Mouse (Mus musculus) heart, embryonic 10.5 days (tissue): ENCODE data around the gene Exoc4. TPM values are rescaled to one million over a fixed set of nuclear protein-coding genes. Genes with fewer than 3 reads are reported as not detected.

Source experiments
- DNase-seq: peaks from one replicate; pipeline ENCODE4 v3.0.0-alpha.2; 2017; ENCODE audit warnings: low spot score
- H3K27ac ChIP-seq: fragments of 300-500 bp; sonication (generic); 2 replicates; pipeline ENCODE4 v1.5.1; 2016; ENCODE audit warnings: mild to moderate bottlenecking
- H3K27me3 ChIP-seq: fragments of 300-500 bp; sonication (generic); 2 replicates; pipeline ENCODE4 v1.6.1; 2016; ENCODE audit warnings: mild to moderate bottlenecking; ENCODE audit not compliant: poor library complexity, insufficient read depth, severe bottlenecking
- H3K36me3 ChIP-seq: fragments of 300-500 bp; sonication (generic); 2 replicates; pipeline ENCODE4 v1.6.1; 2016; ENCODE audit warnings: mild to moderate bottlenecking, moderate library complexity
- H3K4me1 ChIP-seq: fragments of 300-500 bp; sonication (generic); 2 replicates; pipeline ENCODE4 v1.6.1; 2016; ENCODE audit warnings: mild to moderate bottlenecking
- H3K4me3 ChIP-seq: fragments of 300-500 bp; sonication (generic); 2 replicates; pipeline ENCODE4 v1.5.1; 2016; ENCODE audit warnings: mild to moderate bottlenecking, moderate library complexity
- H3K9me3 ChIP-seq: fragments of 300-500 bp; sonication (generic); 2 replicates; pipeline ENCODE4 v1.6.1; 2016; ENCODE audit warnings: mild to moderate bottlenecking, moderate library complexity
- WGBS: fragments of 180-500 bp; shearing (Covaris S2); methylation state at CpG from one replicate; pipeline ENCODE4 v1.1.7; 2016; 5-methylcytosine and 5-hydroxymethylcytosine counted together
- polyA plus RNA-seq: library from polyadenylated mRNA; unstranded; fragments of >200 nt; fragmentation: Nextera tagmentation; extraction: Ambion mirVana; gene quantifications from 2 replicates; pipeline ENCODE4 v1.2.1, GENCODE M21; 2016

The Exoc4 gene
- 36.7 and 37.5 TPM in 2 replicates for polyA plus RNA-seq

- Histone ChIP-seq H3K27ac (peak within 1 kb of the TSS; percentile 96), H3K27me3 (no peaks in the 10 kb centered on the region), H3K9me3 (no peaks in the 10 kb centered on the region), H3K4me3 (peak within 1 kb of the TSS; percentile 98), H3K36me3 (no peaks in the 10 kb centered on the region), H3K4me1 (peaks cover 19% of the 10 kb centered on the region; the same call in 1 of the 2 replicates)
- DNase-seq: peak; percentile 99
- 2% methylated on average over 32 of the region's 34 CpGs for WGBS
These were observed at the start of gene Exoc4 for GRCm38 (mm10) chr6:33248894-33249758. Gene Exoc4 (plus strand): TSS chr6:33249085.

- H3K36me3 ChIP-seq: no peaks in the 10 kb centered on the region
- no peaks in the 10 kb centered on the region for H3K27me3 ChIP-seq
- WGBS: 80% methylated on average over 3 of the region's 3 CpGs
- H3K27ac ChIP-seq: no peak overlapping the region
- DNase-seq: no peak
- H3K4me1 ChIP-seq: no peaks in the 10 kb centered on the region
- H3K4me3 ChIP-seq: no peak overlapping the region
- no peaks in the 10 kb centered on the region for H3K9me3 ChIP-seq
These were observed 30.1 kb upstream of the Exoc4 start for GRCm38 (mm10) chr6:33218780-33219179.

DNA sequence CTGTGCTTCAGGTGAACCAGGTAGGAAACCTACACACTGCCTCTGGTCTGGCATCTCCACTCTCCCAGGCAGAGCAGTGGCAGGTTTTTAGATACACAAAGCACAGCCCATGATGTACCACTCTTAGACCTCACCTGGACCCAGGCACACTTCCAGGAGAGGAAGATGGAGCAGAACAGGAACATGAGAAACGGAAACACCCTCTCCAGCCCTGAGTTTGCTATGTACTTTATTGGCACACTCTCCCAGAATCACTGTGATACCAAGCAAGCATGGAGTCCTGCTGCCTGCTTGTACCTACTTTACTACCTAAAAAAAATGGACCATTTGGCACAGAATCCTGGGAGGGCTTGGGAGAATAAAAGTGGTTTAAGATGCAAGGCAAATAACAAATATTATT is 22.2 kb upstream of the Exoc4 start:
- 87% methylated on average over 1 of the region's 1 CpGs for WGBS
- Histone ChIP-seq H3K27me3 (no peaks in the 10 kb centered on the region), H3K4me1 (no peaks in the 10 kb centered on the region), H3K36me3 (no peaks in the 10 kb centered on the region), H3K27ac (no peak overlapping the region), H3K9me3 (no peaks in the 10 kb centered on the region), H3K4me3 (no peak overlapping the region)
- DNase-seq: no peak

GRCm38 (mm10) chr6:33227371-33227770 is 21.5 kb upstream of the Exoc4 start:
- 63% methylated on average over 8 of the region's 8 CpGs for WGBS
- DNase-seq: no peak

GRCm38 (mm10) chr6:33241250-33241649 is 7.6 kb upstream of the Exoc4 start:
- Histone ChIP-seq H3K4me1 (peaks cover 5% of the 10 kb centered on the region; the same call in 1 of the 2 replicates), H3K36me3 (no peaks in the 10 kb centered on the region)
- no peak for DNase-seq

More at GRCm38 (mm10) chr6:33227371-33227770, 21.5 kb upstream of the Exoc4 start:
- Histone ChIP-seq H3K4me1 (no peaks in the 10 kb centered on the region), H3K9me3 (no peaks in the 10 kb centered on the region), H3K36me3 (no peaks in the 10 kb centered on the region), H3K4me3 (no peak overlapping the region), H3K27ac (no peak overlapping the region), H3K27me3 (no peaks in the 10 kb centered on the region)

DNA sequence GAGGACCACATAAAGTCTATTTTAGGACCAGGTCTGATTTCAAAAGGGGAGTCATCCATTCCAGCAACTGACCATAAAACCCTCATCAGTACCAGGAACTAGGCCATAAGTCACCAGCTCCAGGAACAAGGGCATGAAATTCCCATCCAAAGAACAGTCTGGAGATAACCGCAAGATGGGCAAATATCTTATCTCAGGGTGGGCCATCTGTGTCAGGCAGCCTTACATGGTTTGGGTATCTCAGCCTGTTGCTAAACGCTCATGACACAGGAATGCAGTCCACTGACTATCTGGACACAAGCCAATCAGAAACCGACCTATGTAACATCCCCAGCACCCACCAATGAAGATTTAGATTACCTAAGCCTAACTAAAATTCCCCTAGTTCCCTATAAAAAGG is 4.3 kb upstream of the Exoc4 start:
- no peak overlapping the region for H3K4me3 ChIP-seq
- WGBS: 33% methylated on average over 3 of the region's 3 CpGs
- H3K27me3 ChIP-seq: no peaks in the 10 kb centered on the region
- DNase-seq: no peak
- peaks cover 9% of the 10 kb centered on the region; the same call in 1 of the 2 replicates for H3K4me1 ChIP-seq
- no peak overlapping the region for H3K27ac ChIP-seq
- no peaks in the 10 kb centered on the region for H3K36me3 ChIP-seq
- H3K9me3 ChIP-seq: no peaks in the 10 kb centered on the region

More at GRCm38 (mm10) chr6:33241250-33241649, 7.6 kb upstream of the Exoc4 start:
- Histone ChIP-seq H3K9me3 (no peaks in the 10 kb centered on the region), H3K4me3 (no peak overlapping the region), H3K27me3 (no peaks in the 10 kb centered on the region), H3K27ac (no peak overlapping the region)

- H3K27me3 ChIP-seq: no peaks in the 10 kb centered on the region
- no peaks in the 10 kb centered on the region for H3K36me3 ChIP-seq
- H3K9me3 ChIP-seq: no peaks in the 10 kb centered on the region
- DNase-seq: no peak
- no peak overlapping the region; the same call in 1 of the 2 replicates for H3K27ac ChIP-seq
- peaks cover 19% of the 10 kb centered on the region; the same call in 1 of the 2 replicates for H3K4me1 ChIP-seq
- no peak overlapping the region for H3K4me3 ChIP-seq
- 82% methylated on average over 5 of the region's 5 CpGs for WGBS
These were observed 1.7 kb upstream of the Exoc4 start for GRCm38 (mm10) chr6:33247146-33247545.

- H3K36me3 ChIP-seq: no peaks in the 10 kb centered on the region
- H3K27me3 ChIP-seq: no peaks in the 10 kb centered on the region
- no peak overlapping the region for H3K27ac ChIP-seq
- H3K9me3 ChIP-seq: no peaks in the 10 kb centered on the region
- 81% methylated on average over 23 of the region's 23 CpGs for WGBS
- no peak for DNase-seq
- peaks cover 19% of the 10 kb centered on the region; the same call in 1 of the 2 replicates for H3K4me1 ChIP-seq
- no peak overlapping the region for H3K4me3 ChIP-seq
These were observed 1.1 kb upstream of the Exoc4 start for GRCm38 (mm10) chr6:33247576-33248355.

DNA sequence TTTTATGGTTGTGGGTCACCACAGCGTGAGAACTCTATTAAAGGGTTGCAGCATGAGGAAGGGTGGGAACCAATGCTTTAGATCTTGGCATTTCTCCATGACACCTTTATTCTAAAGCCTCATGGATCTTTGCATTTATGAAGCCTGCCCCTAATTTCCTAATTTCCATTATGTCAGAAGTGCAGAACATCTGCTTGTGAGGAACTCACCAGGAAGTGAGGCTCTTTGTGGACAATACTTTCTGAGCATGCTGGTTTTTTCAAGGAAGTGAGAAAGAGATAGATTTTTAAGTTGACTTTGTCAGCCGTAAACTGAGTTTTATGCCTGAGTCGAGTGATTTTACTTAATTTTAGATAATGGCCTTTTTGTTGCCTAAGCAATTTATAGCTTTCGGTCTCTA is 7.8 kb downstream of the Exoc4 start:
- 0 out of 2 replicates have a peak, but pooled peaks cover 18% of the 10 kb centered on the region for H3K4me1 ChIP-seq
- H3K4me3 ChIP-seq: no peak overlapping the region
- WGBS: 84% methylated on average over 4 of the region's 4 CpGs
- no peaks in the 10 kb centered on the region for H3K27me3 ChIP-seq
- H3K9me3 ChIP-seq: no peaks in the 10 kb centered on the region
- H3K27ac ChIP-seq: no peak overlapping the region
- H3K36me3 ChIP-seq: no peaks in the 10 kb centered on the region
- DNase-seq: no peak

DNA sequence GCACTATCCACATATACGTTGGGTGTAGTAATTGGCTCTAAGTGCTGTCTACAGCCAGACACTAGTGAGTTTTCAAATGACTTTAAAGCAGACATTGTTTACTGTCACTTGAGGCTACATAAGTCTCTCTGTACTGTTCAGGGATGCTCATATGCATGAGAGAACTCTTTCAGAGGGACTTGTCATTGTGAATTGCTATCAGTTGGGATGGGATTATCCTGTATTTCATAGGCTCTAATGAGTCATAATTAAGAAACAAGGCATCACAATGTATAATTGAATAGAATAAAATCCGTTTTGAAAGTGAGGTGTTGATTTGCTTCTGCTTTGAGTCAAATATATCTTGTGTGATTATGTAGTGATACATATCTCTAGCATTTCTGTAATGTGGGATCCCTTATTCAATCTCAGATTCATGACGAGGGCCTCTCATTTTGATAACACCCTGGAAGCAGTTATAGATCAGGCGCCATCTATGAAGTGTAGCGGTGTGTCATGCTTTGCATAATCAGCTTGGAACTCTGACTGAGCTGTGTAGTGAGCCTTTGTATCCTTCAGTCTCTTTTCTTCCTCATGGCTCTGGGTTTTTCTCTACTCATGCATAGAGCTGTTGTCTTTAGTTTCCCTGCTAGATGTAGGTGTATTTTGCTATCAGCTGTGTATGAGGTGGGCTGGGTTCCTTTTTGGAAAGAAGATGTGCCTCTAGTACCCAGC is 8.3 kb downstream of the Exoc4 start:
- DNase-seq: no peak
- Histone ChIP-seq H3K27me3 (no peaks in the 10 kb centered on the region), H3K4me1 (0 out of 2 replicates have a peak, but pooled peaks cover 18% of the 10 kb centered on the region), H3K27ac (no peak overlapping the region), H3K9me3 (no peaks in the 10 kb centered on the region), H3K36me3 (no peaks in the 10 kb centered on the region), H3K4me3 (no peak overlapping the region)
- WGBS: 81% methylated on average over 5 of the region's 5 CpGs

- H3K27me3 ChIP-seq: no peaks in the 10 kb centered on the region
- no peak overlapping the region for H3K4me3 ChIP-seq
- H3K4me1 ChIP-seq: peaks cover 37% of the 10 kb centered on the region
- H3K27ac ChIP-seq: no peak overlapping the region
- no peak for DNase-seq
- H3K36me3 ChIP-seq: peaks cover 2% of the 10 kb centered on the region; the same call in 1 of the 2 replicates
- 69% methylated on average over 5 of the region's 5 CpGs for WGBS
- H3K9me3 ChIP-seq: no peaks in the 10 kb centered on the region
These were observed 11.0 kb downstream of the Exoc4 start for GRCm38 (mm10) chr6:33259926-33260325.

- peaks cover 42% of the 10 kb centered on the region for H3K4me1 ChIP-seq
- no peak overlapping the region for H3K4me3 ChIP-seq
- H3K27ac ChIP-seq: no peak overlapping the region
- H3K36me3 ChIP-seq: peaks cover 8% of the 10 kb centered on the region; the same call in 1 of the 2 replicates
- WGBS: 76% methylated on average over 3 of the region's 3 CpGs
- DNase-seq: no peak
- no peaks in the 10 kb centered on the region for H3K9me3 ChIP-seq
- no peaks in the 10 kb centered on the region for H3K27me3 ChIP-seq
These were observed 12.7 kb downstream of the Exoc4 start for GRCm38 (mm10) chr6:33261606-33262005.
